Mouse (Mus musculus): ENCODE measurements at regions not wholly inside any gene's neighbourhood (a gene's known extent, or its start where the extent isn't known, plus 50 kb on each side); places are given as distances from the start of the nearest gene placed in this dataset.
"Not testable (repeated sequence)": the region's sequence is repeated elsewhere in the genome, so short reads cannot be mapped to it uniquely, and the experiment has no call there.

DNA sequence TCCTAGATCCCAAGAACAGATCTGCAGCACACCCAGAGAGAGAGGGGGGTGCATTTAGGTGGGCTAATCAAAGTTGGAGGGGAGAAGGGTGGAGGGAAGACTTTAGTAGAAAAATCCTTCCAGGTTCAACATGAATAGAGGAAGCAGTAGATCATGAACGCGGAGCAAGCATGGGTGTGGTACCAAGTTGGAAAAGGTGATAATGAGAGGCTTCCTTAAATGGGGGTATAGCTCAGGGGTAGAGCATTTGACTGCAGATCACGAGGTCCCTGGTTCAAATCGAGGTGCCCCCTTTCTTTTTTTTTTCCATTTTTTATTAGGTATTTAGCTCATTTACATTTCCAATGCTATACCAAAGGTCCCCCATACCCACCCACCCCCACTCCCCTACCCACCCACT lies 54.0 kb upstream of the Krba1 start:
- DNase-seq (ENCODE audit: extremely low read depth, low read depth, low spot score) = not testable (repeated sequence)

DNA sequence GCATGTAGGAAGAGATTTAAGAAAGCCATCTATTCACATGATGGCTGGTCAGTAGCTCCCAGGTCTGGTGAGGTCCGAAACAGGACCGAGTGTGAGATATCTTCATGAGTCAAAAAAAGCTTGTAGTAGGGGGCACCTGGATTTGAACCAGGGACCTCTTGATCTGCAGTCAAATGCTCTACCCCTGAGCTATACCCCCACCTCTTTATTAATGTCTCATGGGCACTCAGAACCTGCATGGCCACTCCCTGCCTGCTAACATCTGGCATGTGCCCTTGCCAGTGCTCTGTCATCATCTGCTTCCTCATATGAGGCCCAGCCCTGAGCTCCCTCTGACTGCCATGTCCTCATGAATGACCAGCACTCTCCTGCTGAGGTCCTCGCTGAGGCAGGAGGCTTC lies 58.4 kb upstream of the Krba1 start:
- DNase-seq (ENCODE audit: extremely low read depth, low read depth, low spot score) = not testable (repeated sequence)

DNA sequence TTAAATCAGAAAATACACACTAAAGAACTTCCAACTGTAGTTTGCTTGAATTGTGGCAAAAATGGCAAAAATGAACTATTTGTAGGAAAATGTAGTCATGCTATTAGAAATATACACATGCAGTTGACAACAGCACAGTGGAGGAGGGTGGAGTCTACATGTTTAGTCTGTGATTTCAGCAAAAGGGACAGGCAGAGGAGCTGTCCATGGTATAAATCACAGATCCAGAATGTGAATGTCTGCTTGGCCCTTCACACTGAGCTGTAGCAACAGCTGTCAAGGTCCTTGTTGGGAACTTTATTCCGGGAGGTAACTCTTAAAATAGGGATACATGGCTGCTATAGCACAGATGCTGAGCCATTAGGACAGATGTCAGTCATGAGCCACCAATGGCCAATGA lies 107.4 kb upstream of the Krba1 start:
- no peak for DNase-seq (ENCODE audit: extremely low read depth, low read depth, low spot score)

DNA sequence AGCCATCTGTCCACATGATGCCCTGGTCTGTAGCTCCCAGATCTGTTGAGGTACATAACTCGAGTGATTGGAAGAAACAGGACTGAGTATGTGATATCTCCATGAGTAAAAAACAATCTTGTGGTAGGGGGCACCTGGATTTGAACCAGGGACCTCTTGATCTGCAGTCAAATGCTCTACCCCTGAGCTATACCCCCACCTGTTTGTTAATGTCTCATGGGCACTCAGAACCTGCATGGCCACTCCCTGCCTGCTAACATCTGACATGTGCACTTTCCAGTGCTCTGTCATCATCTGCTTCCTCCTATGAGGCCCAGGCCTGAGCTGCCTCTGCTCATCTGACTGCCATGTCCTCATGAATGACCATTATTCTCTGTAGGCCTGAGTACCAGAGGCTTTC lies 115.7 kb upstream of the Krba1 start:
- not testable (repeated sequence) for DNase-seq (ENCODE audit: extremely low read depth, low read depth, low spot score)

DNA sequence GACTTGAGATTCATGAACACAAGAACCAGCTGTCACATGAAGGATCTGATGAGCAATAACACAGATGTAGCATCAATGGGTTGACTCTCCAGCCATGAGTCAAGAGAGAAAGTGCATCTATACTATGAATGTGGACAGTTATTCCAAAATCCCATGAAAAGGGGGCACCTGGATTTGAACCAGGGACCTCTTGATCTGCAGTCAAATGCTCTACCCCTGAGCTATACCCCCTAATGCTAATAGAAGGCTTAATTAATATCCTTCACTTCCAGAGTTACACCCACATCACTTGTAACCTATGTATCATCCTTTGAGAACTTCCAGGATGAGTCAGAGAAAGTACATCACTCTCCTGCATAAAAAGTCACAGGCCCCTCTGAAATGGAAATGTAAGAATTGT lies 133.8 kb upstream of the Krba1 start:
- DNase-seq (ENCODE audit: extremely low read depth, low read depth, low spot score) = not testable (repeated sequence)

DNA sequence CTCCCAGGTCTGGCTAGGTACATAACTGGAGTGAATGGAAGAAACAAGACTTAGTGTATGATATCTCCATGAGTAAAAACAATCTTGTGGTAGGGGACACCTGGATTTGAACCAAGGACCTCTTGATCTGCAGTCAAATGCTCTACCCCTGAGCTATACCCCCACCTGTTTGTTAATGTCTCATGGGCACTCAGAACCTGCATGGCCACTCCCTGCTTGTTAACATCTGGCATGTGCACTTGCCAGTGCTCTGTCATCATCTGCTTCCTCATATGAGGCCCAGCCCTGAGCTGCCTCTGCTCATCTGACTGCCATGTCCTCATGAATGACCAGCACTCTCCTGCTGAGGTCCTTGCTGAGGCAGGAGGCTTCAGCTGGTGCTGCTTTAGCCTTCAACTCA lies 142.4 kb upstream of the Krba1 start:
- not testable (repeated sequence) for DNase-seq (ENCODE audit: extremely low read depth, low read depth, low spot score)

DNA sequence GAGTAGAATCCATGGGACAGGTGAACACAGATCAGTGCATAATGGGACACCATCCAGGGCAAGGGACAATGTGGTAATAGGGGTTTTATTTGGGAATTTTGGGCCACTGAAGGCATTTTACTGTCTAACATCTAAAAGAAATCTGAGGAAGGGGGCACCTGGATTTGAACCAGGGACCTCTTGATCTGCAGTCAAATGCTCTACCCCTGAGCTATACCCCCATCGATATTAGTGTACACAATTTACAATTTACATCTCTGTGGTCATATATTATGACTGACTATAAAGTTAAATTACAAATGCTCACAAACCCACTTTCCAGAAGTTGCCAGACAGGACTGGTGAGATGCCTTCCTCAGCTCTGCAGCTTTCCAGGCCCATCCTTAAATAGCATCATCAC lies 143.4 kb upstream of the Krba1 start:
- no peak for DNase-seq (ENCODE audit: extremely low read depth, low read depth, low spot score)

DNA sequence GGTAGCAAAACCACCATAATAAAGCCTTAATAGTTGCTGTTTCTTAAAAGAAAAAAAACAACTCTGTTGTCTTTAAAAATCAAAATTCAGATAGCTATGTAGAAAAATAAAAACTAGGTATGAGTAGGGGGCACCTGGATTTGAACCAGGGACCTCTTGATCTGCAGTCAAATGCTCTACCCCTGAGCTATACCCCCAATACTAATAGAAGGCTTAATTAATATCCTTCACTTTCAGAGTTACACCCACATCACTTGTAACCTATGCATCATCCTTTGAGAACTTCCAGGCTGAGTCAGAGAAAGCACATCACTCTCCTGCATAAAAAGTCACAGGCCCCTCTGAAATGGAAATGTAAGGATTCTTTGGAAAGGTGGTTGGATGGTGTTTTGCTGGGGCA lies 151.2 kb upstream of the Krba1 start:
- DNase-seq (ENCODE audit: extremely low read depth, low read depth, low spot score) = not testable (repeated sequence)

DNA sequence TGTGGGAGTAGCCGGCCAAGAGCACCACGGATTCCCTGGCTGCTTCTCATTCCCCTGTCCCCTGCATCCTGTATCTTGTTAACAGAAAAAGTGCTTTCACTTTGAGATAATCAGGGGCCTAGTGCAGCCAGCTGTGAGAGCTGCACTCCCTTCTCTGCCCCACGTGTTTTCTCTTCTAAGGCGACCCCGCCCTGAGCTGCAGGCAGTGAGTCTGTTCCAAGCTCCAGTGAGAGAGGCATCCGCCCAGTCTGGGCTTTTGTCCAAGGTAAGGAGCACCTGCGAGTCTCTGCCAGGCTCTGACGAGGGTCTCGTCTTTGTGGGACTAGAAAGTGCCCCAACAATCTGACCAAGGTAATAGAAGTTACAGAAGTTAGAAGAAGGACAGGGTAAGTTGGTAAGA lies 141.0 kb upstream of the Zfp746 start:
- no peak for DNase-seq (ENCODE audit: extremely low read depth, low read depth, low spot score)

DNA sequence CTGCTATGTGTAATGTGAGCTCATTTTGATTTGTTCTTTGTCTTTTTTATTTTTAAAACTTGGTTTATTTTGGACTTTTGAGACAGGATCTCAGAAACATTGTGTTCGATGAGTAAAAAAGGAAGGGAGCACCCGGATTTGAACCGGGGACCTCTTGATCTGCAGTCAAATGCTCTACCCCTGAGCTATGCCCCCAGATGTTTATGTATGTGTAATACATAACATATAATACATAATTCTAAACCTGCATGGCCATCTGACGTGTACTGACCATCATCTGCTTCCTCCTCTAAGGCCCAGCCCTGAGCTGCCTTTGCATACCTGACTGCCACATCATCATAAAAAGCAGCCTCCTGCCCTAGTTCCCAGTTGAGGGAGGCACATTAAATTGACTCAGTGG lies 137.8 kb upstream of the Zfp746 start:
- DNase-seq (ENCODE audit: extremely low read depth, low read depth, low spot score) = no peak

DNA sequence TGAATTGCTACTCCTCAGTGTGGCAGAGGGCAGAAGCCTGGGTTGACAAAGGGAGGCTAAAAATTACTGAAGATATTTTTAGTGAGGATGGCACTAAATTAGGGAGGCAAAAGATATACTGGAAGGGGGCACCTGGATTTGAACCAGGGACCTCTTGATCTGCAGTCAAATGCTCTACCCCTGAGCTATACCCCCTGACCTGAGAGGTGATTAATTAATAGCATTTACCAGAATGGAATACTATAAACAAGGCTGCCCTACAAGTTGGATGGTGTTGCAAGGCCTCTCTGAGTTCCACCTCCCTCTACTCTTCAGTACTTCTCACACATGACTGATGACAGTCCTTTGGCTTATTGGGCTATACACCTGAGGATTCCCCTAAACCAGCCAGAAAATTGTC lies 136.6 kb upstream of the Zfp746 start:
- no peak for DNase-seq (ENCODE audit: extremely low read depth, low read depth, low spot score)

DNA sequence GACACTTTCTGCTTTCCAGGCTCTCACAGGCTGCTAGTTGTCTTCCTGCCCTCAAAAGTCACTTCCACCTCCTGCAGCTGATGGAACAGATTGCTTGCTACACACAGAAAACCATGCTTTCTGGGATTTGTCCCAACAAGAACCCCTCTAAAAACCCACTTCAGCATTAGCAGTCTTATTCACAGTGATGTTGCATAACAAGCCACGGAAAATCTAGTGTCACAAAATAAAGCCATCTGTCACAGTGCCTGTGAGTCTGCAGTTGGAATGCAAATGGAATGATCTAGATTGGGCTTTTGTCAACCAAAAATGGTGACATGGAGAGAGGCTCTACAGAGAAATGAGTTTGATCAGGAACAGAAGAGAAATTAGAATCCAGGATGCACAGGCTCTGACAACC lies 135.4 kb upstream of the Zfp746 start:
- not testable (repeated sequence) for DNase-seq (ENCODE audit: extremely low read depth, low read depth, low spot score)

DNA sequence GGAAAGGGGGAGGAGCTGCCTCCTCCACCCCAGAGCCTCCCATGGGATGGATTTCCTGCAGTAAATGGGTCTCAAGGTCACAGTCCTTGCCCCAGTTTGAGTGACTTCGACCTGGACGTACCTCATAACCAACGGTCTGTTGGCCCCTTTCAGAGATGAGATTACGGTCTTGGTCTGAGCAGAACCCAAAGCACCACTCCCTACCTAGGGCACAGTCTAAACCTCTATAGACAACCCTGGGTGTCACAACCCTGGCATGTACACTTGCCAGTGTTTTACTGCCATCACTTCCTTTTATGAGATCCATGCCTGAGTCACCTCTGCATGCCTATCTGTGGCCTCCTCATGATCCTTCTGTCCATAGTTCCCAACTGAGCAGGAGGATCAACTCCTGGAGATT lies 128.8 kb upstream of the Zfp746 start:
- no peak for DNase-seq (ENCODE audit: extremely low read depth, low read depth, low spot score)

DNA sequence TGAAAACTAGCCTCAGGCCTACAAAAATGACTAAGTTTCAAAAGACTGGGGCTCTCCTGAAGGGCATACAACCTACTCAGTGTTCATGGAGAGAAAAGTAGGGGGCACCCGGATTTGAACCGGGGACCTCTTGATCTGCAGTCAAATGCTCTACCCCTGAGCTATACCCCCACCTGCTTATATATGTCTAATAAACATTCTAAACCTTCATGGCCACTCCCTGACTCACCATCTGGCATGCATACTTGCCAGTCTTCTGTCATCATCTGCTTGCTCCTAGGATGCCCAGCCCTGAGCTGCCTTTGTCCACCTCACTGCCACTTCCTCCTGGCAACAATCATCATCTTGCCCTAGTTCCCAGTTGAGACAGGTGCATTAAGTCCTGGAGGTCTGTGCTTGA lies 123.3 kb upstream of the Zfp746 start:
- DNase-seq (ENCODE audit: extremely low read depth, low read depth, low spot score) = no peak

DNA sequence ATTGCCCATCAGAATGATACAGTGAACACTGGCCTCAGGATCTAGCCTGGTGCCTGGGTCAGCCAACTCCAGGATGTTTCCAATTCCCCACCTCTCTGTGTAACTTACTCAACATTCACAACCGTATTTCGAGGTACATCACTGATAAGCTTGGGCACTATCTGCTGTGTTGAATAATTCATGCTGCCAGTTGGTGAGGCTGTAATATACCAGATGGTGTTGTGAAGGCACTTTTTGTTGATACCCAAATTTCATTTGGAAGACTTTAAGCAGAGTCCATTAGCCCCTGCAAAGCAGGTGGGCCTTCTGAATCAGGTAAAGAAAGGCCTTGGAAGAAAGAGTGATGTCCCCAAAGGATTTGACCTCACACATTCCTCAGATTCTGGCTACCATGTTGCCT lies 122.7 kb upstream of the Zfp746 start:
- no peak for DNase-seq (ENCODE audit: extremely low read depth, low read depth, low spot score)

DNA sequence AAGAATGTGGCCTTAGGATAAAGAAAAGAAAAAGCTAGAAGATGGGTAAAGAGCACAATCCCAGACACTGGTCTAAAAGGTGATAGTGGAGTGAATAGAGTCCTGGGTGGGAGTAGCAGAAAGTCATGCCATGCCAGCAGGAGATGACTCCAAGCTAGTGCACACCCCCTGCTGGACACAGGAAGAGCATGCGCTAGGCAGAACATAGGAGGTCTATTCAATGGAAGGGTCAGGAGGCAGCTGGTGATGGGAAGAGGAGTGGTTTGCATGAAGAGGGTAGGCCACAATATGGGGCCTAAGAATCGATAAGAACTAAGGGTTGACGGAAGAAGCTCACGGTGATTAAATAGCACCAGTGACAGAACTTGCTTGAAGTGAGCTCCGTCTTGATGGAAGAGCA lies 119.3 kb upstream of the Zfp746 start:
- DNase-seq (ENCODE audit: extremely low read depth, low read depth, low spot score) = no peak

DNA sequence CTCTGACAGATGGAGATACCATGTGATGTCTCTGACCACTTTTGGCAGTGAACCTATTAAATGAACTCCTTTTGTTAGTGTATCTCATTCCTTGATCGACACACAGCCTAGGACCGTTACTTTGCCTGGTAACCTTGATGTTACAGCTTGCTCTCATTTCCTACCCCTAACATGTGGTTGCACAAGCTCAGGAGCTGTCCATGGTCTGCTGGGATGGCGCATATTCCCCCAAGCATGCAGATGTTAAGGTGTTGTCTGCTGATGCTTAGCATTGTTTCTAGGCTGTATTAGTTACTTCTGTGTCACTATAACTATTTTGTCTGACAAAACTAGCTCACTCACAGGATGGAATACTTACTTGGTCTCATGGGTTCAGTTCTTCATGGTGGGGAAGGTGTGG lies 113.6 kb upstream of the Zfp746 start:
- no peak for DNase-seq (ENCODE audit: extremely low read depth, low read depth, low spot score)

DNA sequence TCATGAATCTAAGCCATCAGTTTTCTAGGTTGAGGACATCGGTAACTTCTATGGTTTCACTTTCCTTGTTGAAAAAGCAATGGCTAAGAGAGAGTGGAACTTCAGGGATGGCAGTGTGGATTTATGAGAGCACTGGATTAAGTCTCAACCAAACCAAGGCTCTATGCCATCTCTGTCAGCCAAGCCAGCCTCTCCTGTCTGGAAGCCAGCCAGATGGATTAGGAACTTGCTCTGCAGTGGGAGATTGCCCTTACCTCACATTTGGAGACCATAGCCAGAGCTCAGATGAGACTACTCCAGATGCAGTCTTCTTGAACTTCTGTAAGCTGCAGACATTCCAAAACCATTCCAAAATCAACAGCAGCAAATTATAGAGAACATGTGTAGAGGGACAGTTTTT lies 112.4 kb upstream of the Zfp746 start:
- DNase-seq (ENCODE audit: extremely low read depth, low read depth, low spot score) = peak; percentile 5

DNA sequence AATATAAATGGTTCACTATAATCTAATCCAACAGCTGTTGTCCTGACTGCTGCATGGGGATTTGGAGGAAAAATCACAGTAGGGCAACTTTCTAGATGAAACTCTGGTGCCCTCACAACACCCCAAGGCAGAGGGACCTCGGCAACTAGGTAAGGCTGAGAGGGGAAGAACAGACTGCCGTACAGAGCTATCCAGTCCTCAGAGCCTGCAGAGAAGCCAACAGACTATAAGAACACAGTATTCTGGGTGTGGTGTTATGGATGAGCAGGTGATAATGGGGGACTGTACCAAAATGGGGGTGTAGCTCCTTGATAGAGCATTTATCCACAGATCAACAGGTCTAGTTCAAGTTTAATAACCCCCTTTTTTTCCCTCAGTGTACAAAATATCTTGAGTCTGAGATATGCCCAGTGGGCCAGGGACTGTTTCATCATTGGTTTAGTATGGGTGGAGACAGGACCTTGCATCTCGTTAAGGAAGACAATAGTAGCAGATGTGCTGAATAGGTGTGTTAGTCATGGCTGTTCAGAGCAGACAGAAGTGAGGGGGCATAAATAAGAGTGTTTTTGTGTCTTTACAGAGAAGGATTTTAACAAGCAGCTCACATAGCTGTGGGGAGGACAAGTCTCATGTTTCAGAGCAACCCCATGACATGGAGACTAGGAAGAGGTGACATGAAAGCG lies 111.4 kb upstream of the Zfp746 start:
- no peak for DNase-seq (ENCODE audit: extremely low read depth, low read depth, low spot score)

DNA sequence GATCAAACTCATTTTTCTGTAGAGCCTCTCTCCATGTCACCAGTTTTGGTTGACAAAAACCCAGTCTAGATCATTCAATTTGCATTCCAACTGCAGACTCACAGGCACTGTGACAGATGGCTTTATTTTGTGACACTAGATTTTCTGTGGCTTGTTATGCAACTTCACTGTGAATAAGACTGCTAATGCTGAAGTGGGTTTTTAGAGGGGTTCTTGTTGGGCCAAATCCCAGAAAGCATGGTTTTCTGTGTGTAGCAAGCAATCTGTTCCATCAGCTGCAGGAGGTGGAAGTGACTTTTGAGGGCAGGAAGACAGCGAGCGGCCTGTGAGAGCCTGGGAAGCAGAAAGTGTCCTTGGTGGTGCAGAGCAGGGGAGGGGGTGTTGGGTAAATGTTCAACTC lies 102.0 kb upstream of the Zfp746 start:
- DNase-seq (ENCODE audit: extremely low read depth, low read depth, low spot score) = not testable (repeated sequence)

DNA sequence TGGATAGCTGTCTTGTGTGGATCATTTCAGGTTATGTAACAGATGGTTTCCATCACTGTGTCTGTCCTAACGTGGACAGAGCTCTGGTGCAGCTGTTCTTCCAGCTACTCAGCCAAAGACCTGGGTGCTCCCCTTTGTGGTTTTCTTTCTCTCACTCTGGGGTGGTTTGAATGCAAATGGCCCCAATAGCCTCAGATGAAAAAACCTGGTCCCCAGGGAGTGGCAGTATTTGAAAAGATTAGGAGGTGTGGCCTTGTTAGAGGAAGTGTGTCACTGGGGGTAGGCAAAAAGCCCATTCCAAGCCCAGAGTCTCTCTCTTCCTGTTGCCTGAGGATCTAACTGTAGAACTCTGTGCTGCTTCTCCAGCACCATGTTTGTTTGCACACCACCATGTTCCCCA lies 98.9 kb upstream of the Zfp746 start:
- DNase-seq (ENCODE audit: extremely low read depth, low read depth, low spot score) = no peak

DNA sequence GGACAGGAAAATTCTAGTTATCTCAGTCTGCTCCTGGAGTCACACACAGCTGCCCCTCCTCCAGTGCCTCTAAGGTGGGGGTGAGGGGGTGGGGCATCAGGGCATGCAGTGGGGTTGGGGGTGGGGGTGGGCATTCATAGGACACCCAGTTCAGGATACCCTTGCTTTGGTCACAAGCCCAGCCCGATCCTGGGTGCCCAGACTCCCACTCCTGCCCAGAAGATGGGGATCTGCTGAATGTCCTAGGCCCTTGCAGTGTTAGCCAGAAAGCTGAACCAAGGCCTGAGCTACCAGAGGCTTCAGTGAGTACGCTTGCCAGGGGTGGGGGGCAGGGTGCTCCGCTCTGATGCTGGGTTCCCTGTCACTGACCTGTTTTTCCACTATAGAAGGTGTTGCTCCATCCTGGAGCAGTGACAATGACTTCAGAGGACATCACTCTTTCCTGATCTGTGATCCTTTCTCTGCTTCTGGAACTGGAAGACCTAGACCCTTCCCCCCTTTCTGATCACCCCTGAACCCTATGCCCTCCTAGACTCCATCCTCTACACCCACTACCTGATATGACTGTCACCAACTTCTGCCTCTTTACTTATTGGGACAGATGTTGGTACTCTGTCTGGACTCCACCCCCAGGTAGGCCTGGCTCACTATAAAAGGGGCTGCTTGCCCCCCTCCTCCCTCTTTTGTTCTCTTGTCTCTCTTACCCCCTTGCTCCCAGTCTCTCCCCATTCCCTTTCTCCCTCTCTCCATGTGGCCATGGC lies 92.1 kb upstream of the Zfp746 start:
- no peak for DNase-seq (ENCODE audit: extremely low read depth, low read depth, low spot score)

DNA sequence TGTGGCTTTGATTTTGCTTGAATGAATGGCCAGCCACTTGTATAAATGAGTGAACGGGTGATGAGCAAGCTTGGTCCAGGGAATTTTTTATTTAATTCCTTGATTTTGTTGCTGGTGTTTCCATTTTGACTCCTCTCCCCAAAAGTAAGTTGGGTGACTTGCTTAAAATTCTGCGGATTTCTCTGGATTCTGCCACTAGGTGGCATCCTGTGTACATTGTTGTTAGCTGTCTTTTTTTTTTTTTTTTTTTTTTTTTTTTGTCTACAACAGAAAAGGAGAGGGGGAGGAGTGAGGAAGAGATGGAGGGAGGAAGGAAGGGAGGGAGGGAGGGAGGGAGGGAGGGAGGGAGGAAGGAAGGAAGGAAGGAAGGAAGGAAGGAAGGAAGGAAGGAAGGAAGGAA lies 91.5 kb upstream of the Zfp746 start:
- no peak for DNase-seq (ENCODE audit: extremely low read depth, low read depth, low spot score)
